Mouse (Mus musculus): Measurements from ENCODE around the gene Gm5134. TPM values are rescaled to one million over a fixed set of nuclear protein-coding genes. Genes with fewer than 3 reads are reported as not detected.

The Gm5134 gene
- total and polyA plus RNA-seq, 3 experiments: not detected

DNA sequence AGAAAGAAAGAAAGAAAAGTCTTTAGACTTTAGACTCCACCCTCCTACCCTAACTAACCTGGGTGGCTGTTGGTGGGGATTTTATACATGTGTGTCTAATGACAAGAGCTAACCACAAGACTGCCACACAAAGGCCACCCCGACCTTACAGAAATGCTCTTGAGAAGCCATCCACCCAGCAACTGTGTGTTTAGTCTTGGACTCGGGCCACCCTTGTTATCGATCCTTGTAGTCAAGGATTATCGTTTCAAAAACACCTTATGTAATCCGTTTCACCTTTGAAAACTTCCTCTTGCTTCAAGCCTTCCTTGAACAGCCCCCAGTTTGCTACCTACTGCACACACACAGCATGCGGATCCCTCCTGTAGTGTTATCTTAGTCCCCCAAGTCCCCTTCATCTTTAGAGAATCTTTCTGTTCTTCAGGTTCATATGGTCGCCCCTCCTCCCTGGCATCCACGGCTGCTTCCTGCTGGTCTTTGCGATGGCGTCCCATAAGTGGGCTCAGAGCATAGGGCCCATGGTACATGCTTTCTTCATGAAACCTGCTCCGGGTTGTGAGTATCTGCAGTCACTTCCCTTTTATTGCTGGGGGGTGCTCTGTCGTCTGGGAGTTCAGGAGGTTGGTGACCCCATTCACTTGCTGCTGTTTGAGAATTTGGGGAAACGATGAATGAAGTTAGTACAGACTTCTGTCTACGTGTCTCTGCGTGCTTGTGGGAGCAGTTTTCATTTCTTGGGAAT, 11.4 kb upstream of the Gm5134 start, which contains the start of gene Vpreb3:
Gene Vpreb3 (plus strand): TSS at position 322 of the 742 bp plus-strand sequence.
- Histone ChIP-seq H3K4me3 (ENCODE audit: control insufficient read depth in 1 of 2, insufficient read depth in 1 of 2, low read depth in 2 of 2, low read length in 2 of 2) (peak within 1 kb of the TSS; percentile 38 to 50), H3K27me3 (ENCODE audit: control insufficient read depth in 1 of 2, insufficient read depth in 2 of 2, low read length in 2 of 2) (no peaks in the 10 kb centered on the region), H3K79me2 (ENCODE audit: control insufficient read depth, insufficient read depth, low read length, poor library complexity) (no peaks in the 10 kb centered on the region; the same call in 1 of the 2 replicates), H3K9me3 (replicated peaks; ENCODE audit: insufficient read depth, low read length) (no peaks in the 10 kb centered on the region), H3K4me1 (ENCODE audit: control insufficient read depth in 1 of 2, insufficient read depth in 2 of 2, low read length in 2 of 2) (peaks cover 8 to 40% of the 10 kb centered on the region in 2 experiments), H3K36me3 (ENCODE audit: control insufficient read depth in 1 of 2, insufficient read depth in 2 of 2, low read length in 2 of 2) (peaks cover 0 to 30% of the 10 kb centered on the region in 2 experiments; a peak in 2 of 4 replicates), H3K27ac (ENCODE audit: control insufficient read depth, low read depth, low read length) (peak within 1 kb of the TSS; percentile 6), H3K9ac (ENCODE audit: control insufficient read depth, low read depth, low read length, poor library complexity, severe bottlenecking) (peak within 1 kb of the TSS; percentile 18)
- DNase-seq (ENCODE audit: low read depth, low spot score): peak; percentile 66
- no peak for TF ChIP-seq ZMIZ1 (IDR thresholded peaks at IDR 0.05; ENCODE audit: low read depth, low read length)
- no peak for TF ChIP-seq MYB (IDR thresholded peaks at IDR 0.05; ENCODE audit: low read depth, low read length)
- TF ChIP-seq POLR2AphosphoS5 (IDR thresholded peaks at IDR 0.05; ENCODE audit: borderline replicate concordance, low read depth, low read length): no peak
- no peak for TF ChIP-seq UBTF (IDR thresholded peaks at IDR 0.05; ENCODE audit: borderline replicate concordance, insufficient read depth, low read depth, low read length)
- TF ChIP-seq EP300 (IDR thresholded peaks at IDR 0.05; ENCODE audit: low read depth in 1 of 2, low read length in 2 of 2): peak in 1 of 2 experiments; percentile 33; a peak in 1 of 4 replicates
- no peak for TF ChIP-seq ZC3H11A (IDR thresholded peaks at IDR 0.05; ENCODE audit: low read depth, low read length)
- no peak for TF ChIP-seq NRF1 (IDR thresholded peaks at IDR 0.05; ENCODE audit: insufficient read depth, low read depth, low read length, poor library complexity, severe bottlenecking)
- no peak for TF ChIP-seq USF1 (IDR thresholded peaks at IDR 0.05; ENCODE audit: low read depth, low read length)
- TF ChIP-seq TCF12 (IDR thresholded peaks at IDR 0.05; ENCODE audit: low read depth, low read length): peak; percentile 4; the same call in 1 of the 2 replicates
- TF ChIP-seq SMC3 (IDR thresholded peaks at IDR 0.05; ENCODE audit: low read depth, low read length): no peak
- no peak for TF ChIP-seq USF2 (IDR thresholded peaks at IDR 0.05; ENCODE audit: borderline replicate concordance in 1 of 2, insufficient read depth in 1 of 2, low read depth in 1 of 2, low read length in 2 of 2)
- TF ChIP-seq CTCF (IDR thresholded peaks at IDR 0.05 in 2 of 3, conservative IDR thresholded peaks at IDR 0.05 in 1 of 3; ENCODE audit: control insufficient read depth in 1 of 3, insufficient read depth in 1 of 3, low read depth in 2 of 3, low read length in 3 of 3, poor library complexity in 1 of 3, severe bottlenecking in 1 of 3): no peak
- TF ChIP-seq MXI1 (IDR thresholded peaks at IDR 0.05; ENCODE audit: low read depth, low read length): no peak
- no peak for TF ChIP-seq TAL1 (IDR thresholded peaks at IDR 0.05; ENCODE audit: low read length)
- 0 out of 2 replicates have a peak, but pooled peaks have one; percentile 28 for TF ChIP-seq GATA1 (IDR thresholded peaks at IDR 0.05; ENCODE audit: low read depth, low read length)
- peak; percentile 29; the same call in 1 of the 2 replicates for TF ChIP-seq SIN3A (IDR thresholded peaks at IDR 0.05; ENCODE audit: low read length)
- TF ChIP-seq ETS1 (IDR thresholded peaks at IDR 0.05; ENCODE audit: low read depth, low read length): 0 out of 2 replicates have a peak, but pooled peaks have one; percentile 25
- no peak for TF ChIP-seq JUND (IDR thresholded peaks at IDR 0.05; ENCODE audit: low read depth, low read length)
- no peak for TF ChIP-seq CHD1 (IDR thresholded peaks at IDR 0.05; ENCODE audit: low read depth, low read length)
